Mouse (Mus musculus) lung, postnatal 0 days (tissue): ENCODE data around the gene Ccdc65. TPM values are rescaled to one million over a fixed set of nuclear protein-coding genes. Genes with fewer than 3 reads are reported as not detected.
"Not testable (repeated sequence)": the region's sequence is repeated elsewhere in the genome, so short reads cannot be mapped to it uniquely, and the experiment has no call there.

ENCODE experiments used
- ATAC-seq: fragments of 200-750 bp; cut with Nextera tagmentation; 2 replicates; pipeline ENCODE4 v1.8.0; 2017; ENCODE audit warnings: moderate library complexity
- DNase-seq: peaks from one replicate; pipeline ENCODE4 v3.0.0-alpha.2; 2016; ENCODE audit warnings: low spot score
- H3K27ac ChIP-seq: fragments of 300-500 bp; sonication (generic); 2 replicates; pipeline ENCODE4 v1.5.1; 2014; ENCODE audit warnings: antibody characterized with exemption, mild to moderate bottlenecking, low read length, mixed read lengths
- H3K27me3 ChIP-seq: fragments of 300-500 bp; sonication (generic); replicated peaks from 2 replicates; pipeline ENCODE4 v1.6.1; 2014; ENCODE audit warnings: low read length, mixed read lengths; ENCODE audit not compliant: insufficient read depth
- H3K36me3 ChIP-seq: fragments of 300-500 bp; sonication (generic); 2 replicates; pipeline ENCODE4 v1.6.1; 2014; ENCODE audit warnings: low read length, mixed read lengths; ENCODE audit not compliant: insufficient read depth
- H3K4me1 ChIP-seq: fragments of 300-500 bp; sonication (generic); 2 replicates; pipeline ENCODE4 v1.6.1; 2014; ENCODE audit warnings: antibody characterized with exemption, low read depth, low read length, mixed read lengths; ENCODE audit not compliant: insufficient read depth
- H3K4me2 ChIP-seq: fragments of 300-500 bp; sonication (generic); replicated peaks from 2 replicates; pipeline ENCODE4 v1.6.1; 2014; ENCODE audit warnings: low read depth, mild to moderate bottlenecking, low read length, moderate library complexity, mixed read lengths
- H3K4me3 ChIP-seq: fragments of 300-500 bp; sonication (generic); 2 replicates; pipeline ENCODE4 v1.5.1; 2014; ENCODE audit warnings: low read depth, low read length
- H3K9ac ChIP-seq: fragments of 300-500 bp; sonication (generic); replicated peaks from 2 replicates; pipeline ENCODE4 v1.6.1; 2014; ENCODE audit warnings: low read depth, mild to moderate bottlenecking
- H3K9me3 ChIP-seq: fragments of 300-500 bp; sonication (generic); 2 replicates; pipeline ENCODE4 v1.6.1; 2016; ENCODE audit warnings: low read length, mixed read lengths
- CTCF ChIP-seq: IDR thresholded peaks from 2 replicates; pipeline ENCODE4 v1.5.1; 2016; ENCODE audit warnings: antibody characterized with exemption, mild to moderate bottlenecking
- EP300 ChIP-seq: IDR thresholded peaks from 2 replicates; pipeline ENCODE4 v1.6.1; 2016; ENCODE audit warnings: antibody characterized with exemption, mild to moderate bottlenecking, control low read depth
- WGBS: fragments of 180-500 bp; shearing (Covaris S2); extraction: QIAGEN DNeasy Blood & Tissue Kit; methylation state at CpG from one replicate; pipeline ENCODE4 v1.1.7; 2014; 5-methylcytosine and 5-hydroxymethylcytosine counted together
- polyA plus RNA-seq: library from polyadenylated mRNA; unstranded; fragments of >200 nt; fragmentation: Nextera tagmentation; extraction: Ambion mirVana; gene quantifications from 2 replicates; pipeline ENCODE4 v1.2.1, GENCODE M21; 2015

The Ccdc65 gene
- polyA plus RNA-seq, 1 experiment from 2014 or later: 3.7 TPM

GRCm38 (mm10) chr15:98742766-98743428 is 34.9 kb downstream of the Ccdc65 start:
- H3K27ac ChIP-seq: peak overlapping the region; percentile 94
- peak; percentile 91 for ATAC-seq

GRCm38 (mm10) chr15:98743863-98744262 is 35.9 kb downstream of the Ccdc65 start:
- H3K9me3 ChIP-seq, H3K4me3 ChIP-seq, H3K27me3 ChIP-seq, H3K9ac ChIP-seq, ATAC-seq, H3K4me2 ChIP-seq: not testable (repeated sequence)
- H3K4me1 ChIP-seq: peaks cover 12% of the 10 kb centered on the region; the same call in 1 of the 2 replicates
- peaks cover 19% of the 10 kb centered on the region for H3K36me3 ChIP-seq
- peak; percentile 50 for DNase-seq
- WGBS: 74% methylated on average over 3 of the region's 3 CpGs
- peak overlapping the region; percentile 94 for H3K27ac ChIP-seq

More at GRCm38 (mm10) chr15:98742766-98743428, 34.9 kb downstream of the Ccdc65 start:
- Histone ChIP-seq H3K9me3 (no peaks in the 10 kb centered on the region), H3K27me3 (no peaks in the 10 kb centered on the region), H3K4me3 (no peak overlapping the region), H3K36me3 (peaks cover 19% of the 10 kb centered on the region), H3K4me2 (no peak overlapping the region), H3K4me1 (peaks cover 12% of the 10 kb centered on the region; the same call in 1 of the 2 replicates), H3K9ac (no peak overlapping the region)
- WGBS: 63% methylated on average over 8 of the region's 8 CpGs
- TF ChIP-seq EP300 (peak; percentile 94), CTCF (no peak)
- DNase-seq: peak; percentile 79

- Histone ChIP-seq H3K4me3 (no peak overlapping the region), H3K9me3 (no peaks in the 10 kb centered on the region), H3K36me3 (0 out of 2 replicates have a peak, but pooled peaks cover 2% of the 10 kb centered on the region), H3K9ac (no peak overlapping the region), H3K27ac (peak overlapping the region; percentile 43; the same call in 1 of the 2 replicates), H3K4me2 (no peak overlapping the region), H3K27me3 (no peaks in the 10 kb centered on the region), H3K4me1 (peaks cover 12% of the 10 kb centered on the region; the same call in 1 of the 2 replicates)
- ATAC-seq (no peak), DNase-seq (peak; percentile 50)
- 47% methylated on average over 10 of the region's 10 CpGs for WGBS
- TF ChIP-seq CTCF (no peak), EP300 (no peak)
These were observed 38.4 kb downstream of the Ccdc65 start for GRCm38 (mm10) chr15:98746344-98746965.

- no peaks in the 10 kb centered on the region for H3K27me3 ChIP-seq
- H3K4me2 ChIP-seq: no peak overlapping the region
- ATAC-seq (no peak), DNase-seq (no peak)
- no peaks in the 10 kb centered on the region for H3K9me3 ChIP-seq
- peaks cover 12% of the 10 kb centered on the region; the same call in 1 of the 2 replicates for H3K4me1 ChIP-seq
- no peak overlapping the region for H3K4me3 ChIP-seq
- H3K27ac ChIP-seq: 0 out of 2 replicates have a peak overlapping the region, but pooled peaks have one; percentile 43
- no peak overlapping the region for H3K9ac ChIP-seq
- TF ChIP-seq CTCF: no peak
- TF ChIP-seq EP300: no peak
- WGBS: 63% methylated on average over 6 of the region's 6 CpGs
- 0 out of 2 replicates have a peak, but pooled peaks cover 2% of the 10 kb centered on the region for H3K36me3 ChIP-seq
These were observed 39.3 kb downstream of the Ccdc65 start for GRCm38 (mm10) chr15:98747296-98747695.

- no peak for TF ChIP-seq CTCF
- no peak for TF ChIP-seq EP300
- H3K4me1 ChIP-seq: peaks cover 9% of the 10 kb centered on the region; the same call in 1 of the 2 replicates
- H3K9ac ChIP-seq: no peak overlapping the region
- H3K4me3 ChIP-seq: no peak overlapping the region
- H3K27ac ChIP-seq: no peak overlapping the region
- H3K9me3 ChIP-seq: no peaks in the 10 kb centered on the region
- 75% methylated on average over 2 of the region's 2 CpGs for WGBS
- H3K36me3 ChIP-seq: no peaks in the 10 kb centered on the region
- no peaks in the 10 kb centered on the region for H3K27me3 ChIP-seq
- DNase-seq: no peak
- no peak for ATAC-seq
- H3K4me2 ChIP-seq: no peak overlapping the region
These were observed 41.1 kb downstream of the Ccdc65 start for GRCm38 (mm10) chr15:98749093-98749492.

- Histone ChIP-seq H3K9ac (no peak overlapping the region), H3K36me3 (no peaks in the 10 kb centered on the region), H3K4me3 (no peak overlapping the region), H3K4me1 (no peaks in the 10 kb centered on the region), H3K27ac (no peak overlapping the region), H3K27me3 (no peaks in the 10 kb centered on the region), H3K9me3 (no peaks in the 10 kb centered on the region), H3K4me2 (no peak overlapping the region)
- no peak for DNase-seq
- no peak for ATAC-seq
- no peak for TF ChIP-seq CTCF
- TF ChIP-seq EP300: no peak
- WGBS: 62% methylated on average over 8 of the region's 8 CpGs
These were observed 45.0 kb downstream of the Ccdc65 start for GRCm38 (mm10) chr15:98753021-98753423.
